Mouse (Mus musculus) lung, embryonic 16.5 days (tissue): ENCODE results near the gene Oas1a. TPM values are rescaled to one million over a fixed set of nuclear protein-coding genes. Genes with fewer than 3 reads are reported as not detected.
"Not testable (repeated sequence)": the region's sequence is repeated elsewhere in the genome, so short reads cannot be mapped to it uniquely, and the experiment has no call there.

Experiments used
- ATAC-seq: fragments of 200-750 bp; cut with Nextera tagmentation; 2 replicates; pipeline ENCODE4 v1.8.0; 2017; ENCODE audit warnings: low read depth, mild to moderate bottlenecking, moderate library complexity
- H3K27ac ChIP-seq: fragments of 300-500 bp; sonication (generic); 2 replicates; pipeline ENCODE4 v1.5.1; 2014; ENCODE audit warnings: mild to moderate bottlenecking, control low read depth, low read length
- H3K27me3 ChIP-seq: fragments of 300-500 bp; sonication (generic); 2 replicates; pipeline ENCODE4 v1.6.1; 2014; ENCODE audit warnings: low read depth, low read length, mixed read lengths; ENCODE audit not compliant: control insufficient read depth, insufficient read depth
- H3K36me3 ChIP-seq: fragments of 300-500 bp; sonication (generic); 2 replicates; pipeline ENCODE4 v1.6.1; 2014; ENCODE audit warnings: low read length; ENCODE audit not compliant: control insufficient read depth, insufficient read depth
- H3K4me1 ChIP-seq: fragments of 300-500 bp; sonication (generic); replicated peaks from 2 replicates; pipeline ENCODE4 v1.6.1; 2014; ENCODE audit warnings: low read length, mixed read lengths; ENCODE audit not compliant: control insufficient read depth, insufficient read depth
- H3K4me2 ChIP-seq: fragments of 300-500 bp; sonication (generic); 2 replicates; pipeline ENCODE4 v1.6.1; 2014; ENCODE audit warnings: low read depth, low read length, control low read depth
- H3K4me3 ChIP-seq: fragments of 300-500 bp; sonication (generic); 2 replicates; pipeline ENCODE4 v1.5.1; 2014; ENCODE audit warnings: mild to moderate bottlenecking, low read length, control low read depth
- H3K9ac ChIP-seq: fragments of 300-500 bp; sonication (generic); 2 replicates; pipeline ENCODE4 v1.6.1; 2014; ENCODE audit warnings: low read length, control low read depth
- H3K9me3 ChIP-seq: fragments of 300-500 bp; sonication (generic); 2 replicates; pipeline ENCODE4 v1.6.1; 2016; ENCODE audit warnings: low read length; ENCODE audit not compliant: control insufficient read depth
- WGBS: fragments of 180-500 bp; shearing (Covaris S2); extraction: QIAGEN DNeasy Blood & Tissue Kit; methylation state at CpG from one replicate; pipeline ENCODE4 v1.1.7; 2014; 5-methylcytosine and 5-hydroxymethylcytosine counted together
- polyA plus RNA-seq: library from polyadenylated mRNA; unstranded; fragments of >200 nt; fragmentation: Nextera tagmentation; extraction: Ambion mirVana; gene quantifications from 2 replicates; pipeline ENCODE4 v1.2.1, GENCODE M21; 2015

Oas1a gene
- polyA plus RNA-seq, 1 experiment from 2014 or later, result 1.0 TPM

DNA sequence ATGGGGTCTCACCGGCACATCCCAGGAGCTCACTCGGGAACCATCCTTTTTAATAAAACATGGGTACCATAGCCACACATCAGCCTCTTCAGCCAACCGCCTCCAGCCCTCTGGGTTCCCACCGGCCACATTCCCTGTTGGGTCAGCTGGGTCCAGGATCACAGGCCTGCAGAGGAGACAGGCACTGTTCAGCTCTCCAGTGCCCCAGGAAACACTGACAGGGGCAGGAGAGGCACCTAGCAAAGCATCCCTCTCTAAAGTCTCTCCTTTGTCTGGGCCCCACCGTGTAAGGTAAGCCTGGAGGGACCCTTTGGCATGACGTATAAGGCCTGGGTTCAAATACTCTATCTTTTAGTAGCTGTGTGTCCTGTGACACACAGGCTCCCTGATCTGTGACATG, 9.0 kb downstream of the Oas1a start:
- H3K4me1 ChIP-seq, result no peaks in the 10 kb centered on the region
- no peak overlapping the region for H3K4me3 ChIP-seq
- H3K4me2 ChIP-seq, result no peak overlapping the region
- no peaks in the 10 kb centered on the region for H3K36me3 ChIP-seq
- WGBS, result 78% methylated on average over 6 of the region's 6 CpGs
- no peak overlapping the region for H3K27ac ChIP-seq
- H3K9ac ChIP-seq, result no peak overlapping the region
- H3K27me3 ChIP-seq, result no peaks in the 10 kb centered on the region
- ATAC-seq, result no peak
- H3K9me3 ChIP-seq, result no peaks in the 10 kb centered on the region

DNA sequence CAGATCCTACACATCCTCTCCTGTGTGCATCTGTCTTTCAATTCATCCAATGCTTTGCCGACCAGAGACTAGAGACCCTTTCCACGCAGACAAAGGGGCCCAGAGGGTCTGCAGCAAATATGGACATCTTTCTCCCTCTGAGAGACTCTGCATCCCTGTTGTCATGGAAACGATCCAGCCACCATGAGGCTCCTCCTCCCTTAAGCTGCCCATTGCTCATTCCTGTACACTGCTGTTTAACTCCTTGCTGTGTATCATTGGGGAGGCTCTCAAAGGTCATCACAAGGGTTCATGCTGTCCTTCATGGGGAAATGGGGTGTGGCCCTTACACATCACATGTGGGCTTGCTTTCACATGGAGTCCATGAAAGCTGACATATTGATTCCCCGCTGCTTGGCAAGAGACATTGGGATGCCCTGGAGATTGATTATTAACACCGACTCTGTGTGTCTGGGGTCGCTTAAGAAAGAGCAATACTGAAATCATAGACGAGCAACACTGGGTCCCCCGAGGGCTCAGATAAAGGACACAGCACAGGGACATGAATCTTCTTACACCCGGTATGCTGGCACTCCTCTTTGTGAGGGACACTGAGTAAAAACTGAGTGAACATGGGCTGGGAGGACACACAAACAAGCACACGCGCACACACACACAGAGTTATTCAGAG, 12.0 kb downstream of the Oas1a start:
- ATAC-seq, result no peak
- Histone ChIP-seq H3K4me3 (no peak overlapping the region), H3K36me3 (no peaks in the 10 kb centered on the region), H3K9ac (no peak overlapping the region), H3K27me3 (no peaks in the 10 kb centered on the region), H3K4me1 (no peaks in the 10 kb centered on the region), H3K27ac (no peak overlapping the region), H3K9me3 (no peaks in the 10 kb centered on the region), H3K4me2 (no peak overlapping the region)
- WGBS, result 82% methylated on average over 11 of the region's 11 CpGs

DNA sequence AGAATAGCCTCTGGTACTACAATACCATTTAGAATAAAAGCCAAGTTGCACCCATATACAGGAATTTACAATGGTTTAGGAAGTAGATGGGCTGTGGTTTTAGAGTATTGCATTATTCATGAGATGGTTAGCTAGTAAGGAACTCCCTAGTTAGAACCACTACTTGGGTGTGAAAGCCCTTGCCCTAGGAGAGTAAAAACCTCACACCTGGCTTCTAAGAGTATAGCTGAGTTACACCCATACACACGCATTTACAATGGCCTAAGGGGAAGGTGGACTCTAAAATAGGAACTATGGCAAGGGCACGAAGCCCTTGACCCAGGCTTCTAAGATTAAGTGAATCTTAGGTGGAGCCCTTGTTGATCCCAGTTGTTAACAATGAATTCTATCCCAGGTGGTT, 12.6 kb downstream of the Oas1a start:
- not testable (repeated sequence) for H3K4me3 ChIP-seq, H3K27ac ChIP-seq, H3K4me2 ChIP-seq, H3K9ac ChIP-seq, H3K27me3 ChIP-seq, H3K36me3 ChIP-seq, ATAC-seq, H3K9me3 ChIP-seq, H3K4me1 ChIP-seq
- 72% methylated on average over 2 of the region's 2 CpGs for WGBS

DNA sequence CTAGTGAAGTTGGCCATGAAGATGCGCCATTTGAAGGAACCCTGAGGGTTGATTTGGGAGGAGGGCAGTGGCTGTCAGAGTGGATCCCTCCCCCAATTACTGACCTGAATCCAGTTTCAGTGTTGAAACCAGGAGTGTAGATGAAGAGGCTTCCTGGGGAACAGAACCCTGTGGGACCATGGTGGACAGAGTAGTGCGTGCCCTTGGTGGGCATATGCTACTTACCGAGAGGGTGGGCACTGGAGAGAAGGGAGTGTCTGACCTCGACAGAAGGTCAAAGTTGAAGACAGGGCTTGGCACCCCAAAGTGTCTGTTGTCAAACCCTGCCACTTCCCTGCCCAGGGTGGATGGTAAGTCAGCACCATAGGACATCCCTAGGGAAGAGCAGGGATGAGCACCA, 13.5 kb downstream of the Oas1a start:
- not testable (repeated sequence) for ATAC-seq, H3K9ac ChIP-seq, H3K4me1 ChIP-seq, H3K27ac ChIP-seq, H3K27me3 ChIP-seq, H3K9me3 ChIP-seq, H3K4me3 ChIP-seq, H3K36me3 ChIP-seq, H3K4me2 ChIP-seq
- WGBS, result 93% methylated on average over 4 of the region's 4 CpGs

DNA sequence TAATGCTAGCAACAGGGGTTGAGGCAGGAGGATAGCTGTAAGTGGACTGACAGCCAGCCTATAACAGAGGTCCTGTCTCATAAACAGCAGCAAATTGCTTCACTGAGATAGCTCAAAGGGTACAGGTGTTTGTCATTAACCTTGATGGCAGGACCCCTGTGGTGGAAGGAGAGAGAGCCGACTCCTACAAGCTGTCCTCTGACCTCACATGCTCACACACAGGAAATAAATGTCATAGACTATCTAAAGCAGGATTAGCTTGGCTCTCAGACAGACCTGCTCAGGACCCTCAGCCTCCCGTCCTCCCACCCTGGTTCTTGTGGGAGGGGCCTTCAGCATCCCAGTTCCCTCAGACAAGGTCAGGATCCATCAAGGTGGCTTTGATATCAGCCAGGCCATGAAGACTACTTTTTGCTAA, 15.1 kb downstream of the Oas1a start:
- Histone ChIP-seq H3K4me1 (no peaks in the 10 kb centered on the region), H3K27me3 (no peaks in the 10 kb centered on the region), H3K9ac (no peak overlapping the region), H3K9me3 (no peaks in the 10 kb centered on the region), H3K27ac (no peak overlapping the region), H3K4me2 (no peak overlapping the region), H3K4me3 (no peak overlapping the region), H3K36me3 (no peaks in the 10 kb centered on the region)
- WGBS, result 48% methylated on average over 2 of the region's 2 CpGs
- no peak for ATAC-seq

DNA sequence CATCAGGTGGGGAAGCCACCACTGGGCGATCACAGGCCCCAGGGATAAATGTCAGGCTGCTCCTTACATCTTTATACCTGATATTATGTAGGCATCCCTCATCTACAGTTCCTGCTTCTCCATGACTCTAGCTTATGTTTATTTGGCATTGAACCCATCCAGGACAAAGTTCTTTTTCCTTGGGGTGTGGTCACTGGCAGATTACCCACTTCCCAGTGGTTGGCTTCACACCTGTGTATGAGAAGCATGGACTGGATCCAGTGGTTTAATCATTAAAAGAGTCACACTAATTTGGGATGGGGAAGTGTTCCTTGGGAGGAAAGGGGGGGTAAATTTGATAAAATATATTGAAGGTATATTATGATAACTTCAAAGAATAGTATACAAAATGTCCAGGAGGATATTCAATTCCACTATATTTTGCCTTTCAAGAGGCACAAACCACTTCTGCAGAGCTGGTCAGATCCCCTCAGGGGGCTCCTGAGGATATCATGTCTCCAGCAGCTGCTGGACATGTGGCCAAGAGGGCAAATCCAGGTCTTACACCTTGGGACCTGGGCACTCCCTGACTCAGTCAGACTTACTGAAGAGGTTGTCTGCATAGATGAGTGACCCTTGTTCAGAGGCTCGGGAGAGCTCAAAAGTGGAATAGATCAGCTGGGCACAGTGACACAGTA, 15.6 kb downstream of the Oas1a start:
- not testable (repeated sequence) for H3K4me1 ChIP-seq, H3K4me3 ChIP-seq, H3K9ac ChIP-seq, H3K27me3 ChIP-seq, H3K9me3 ChIP-seq, ATAC-seq, H3K27ac ChIP-seq, H3K4me2 ChIP-seq, H3K36me3 ChIP-seq
- WGBS, result 67% methylated on average over 2 of the region's 2 CpGs

DNA sequence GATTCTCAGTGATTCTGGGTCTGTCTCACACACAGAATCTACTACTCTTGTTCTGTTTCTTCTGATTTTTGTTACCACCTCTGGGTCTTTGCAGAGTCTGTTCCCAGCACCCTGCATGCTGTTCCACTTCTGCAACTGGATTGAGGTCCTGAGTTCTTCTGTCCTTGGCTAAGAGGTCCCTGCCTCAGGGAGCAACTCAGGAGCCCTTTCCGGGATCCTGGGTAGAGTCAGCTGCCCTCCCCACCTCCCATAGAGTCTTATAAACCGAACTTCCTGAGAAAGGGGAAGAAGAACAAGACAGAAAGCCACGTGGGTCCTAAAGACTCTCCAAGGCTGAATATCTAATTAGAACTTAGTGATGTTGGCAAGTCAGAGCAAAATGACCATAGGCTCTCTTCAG, 16.3 kb downstream of the Oas1a start:
- no peak overlapping the region for H3K9ac ChIP-seq
- no peak overlapping the region for H3K4me3 ChIP-seq
- H3K9me3 ChIP-seq, result no peaks in the 10 kb centered on the region
- no peaks in the 10 kb centered on the region for H3K27me3 ChIP-seq
- no peaks in the 10 kb centered on the region for H3K4me1 ChIP-seq
- no peak overlapping the region for H3K4me2 ChIP-seq
- H3K36me3 ChIP-seq, result no peaks in the 10 kb centered on the region
- WGBS, result 54% methylated on average over 3 of the region's 3 CpGs
- no peak for ATAC-seq
- no peak overlapping the region for H3K27ac ChIP-seq

DNA sequence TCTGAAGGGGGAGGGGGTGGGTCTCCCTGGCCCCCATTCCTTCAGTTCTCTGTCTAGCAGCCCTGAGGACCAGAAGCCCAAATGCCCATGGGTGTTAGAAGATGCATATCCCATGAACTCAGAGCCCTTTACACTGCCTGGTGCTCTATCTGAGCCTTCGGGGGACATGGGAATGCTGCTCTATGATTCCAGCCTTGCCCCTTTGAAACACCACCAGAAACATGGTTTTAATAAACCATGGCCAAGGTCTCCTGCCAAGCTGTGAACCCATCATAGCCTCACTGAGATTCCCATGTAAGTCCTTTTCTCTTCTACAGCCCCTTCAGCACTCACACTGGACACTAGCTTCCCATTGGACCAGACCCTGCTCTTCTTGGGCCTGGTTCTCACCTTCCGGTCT, 17.3 kb downstream of the Oas1a start:
- Histone ChIP-seq H3K27me3 (no peaks in the 10 kb centered on the region), H3K36me3 (no peaks in the 10 kb centered on the region), H3K4me3 (no peak overlapping the region), H3K4me1 (no peaks in the 10 kb centered on the region), H3K9me3 (no peaks in the 10 kb centered on the region), H3K4me2 (no peak overlapping the region), H3K9ac (no peak overlapping the region), H3K27ac (no peak overlapping the region)
- WGBS, result 91% methylated on average over 2 of the region's 2 CpGs
- ATAC-seq, result no peak

DNA sequence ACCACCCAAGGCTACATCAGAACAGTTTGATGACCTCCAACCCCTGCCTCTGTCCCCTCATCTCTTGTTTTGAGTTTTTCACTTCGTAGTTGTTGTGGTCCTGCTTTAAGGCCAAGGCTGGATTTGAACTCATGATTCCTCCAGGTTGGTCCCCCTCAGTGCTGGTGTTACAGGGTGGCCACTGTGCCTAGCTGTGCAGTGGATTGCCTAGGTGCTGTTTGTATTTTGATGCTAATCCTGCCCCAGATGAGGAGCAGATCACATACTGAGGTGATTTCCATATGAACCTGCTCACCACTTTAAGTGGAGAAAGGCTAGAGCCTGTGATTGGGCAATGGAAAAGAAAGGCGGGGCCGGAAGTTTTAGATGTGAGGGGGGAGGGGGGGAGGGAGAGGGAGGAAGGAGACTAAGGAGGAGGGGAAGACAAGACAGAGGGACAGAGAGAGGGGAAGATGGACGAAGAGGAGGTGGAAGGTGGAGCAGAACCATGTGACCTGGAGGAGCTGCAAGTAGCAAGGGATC, 19.0 kb downstream of the Oas1a start:
- not testable (repeated sequence) for H3K9me3 ChIP-seq, H3K4me1 ChIP-seq, H3K4me3 ChIP-seq, H3K36me3 ChIP-seq, H3K4me2 ChIP-seq, H3K27me3 ChIP-seq, H3K9ac ChIP-seq, H3K27ac ChIP-seq, ATAC-seq
- 42% methylated on average over 4 of the region's 4 CpGs for WGBS
